Mouse (Mus musculus): ENCODE data around the gene Ap1m2. TPM values are rescaled to one million over a fixed set of nuclear protein-coding genes. Genes with fewer than 3 reads are reported as not detected.
"Not testable (repeated sequence)": the region's sequence is repeated elsewhere in the genome, so short reads cannot be mapped to it uniquely, and the experiment has no call there.

Ap1m2 gene
- total and polyA plus RNA-seq, 3 experiments = 0.16 TPM; not detected in 2

GRCm38 (mm10) chr9:21264272-21264999, 47.7 kb downstream of the Ap1m2 start:
- ATAC-seq (ENCODE audit: extremely low read depth, insufficient number of reproducible peaks, low FRiP score, poor library complexity, severe bottlenecking) (peak; percentile 19), DNase-seq (ENCODE audit: low spot score) (peak; percentile 34)
- Histone ChIP-seq H3K4me3 (ENCODE audit: low read depth, low read length) (peak overlapping the region; percentile 90), H3K9me3 (replicated peaks) (no peaks in the 10 kb centered on the region), H3K4me1 (ENCODE audit: insufficient read depth, low read depth, low read length) (peaks cover 54% of the 10 kb centered on the region), H3K36me3 (replicated peaks) (peaks cover 32% of the 10 kb centered on the region), H3K27me3 (ENCODE audit: insufficient read depth, low read length) (no peaks in the 10 kb centered on the region)
- TF ChIP-seq TAL1 (conservative IDR thresholded peaks at IDR 0.05; ENCODE audit: low read depth, low read length) = peak; percentile 40; the same call in 1 of the 2 replicates
- no peak for TF ChIP-seq CTCF (IDR thresholded peaks at IDR 0.05; ENCODE audit: low read depth, low read length)
- no peak for TF ChIP-seq GATA2 (IDR thresholded peaks at IDR 0.05; ENCODE audit: borderline replicate concordance, low read depth, low read length)
- TF ChIP-seq POLR2AphosphoS5 (IDR thresholded peaks at IDR 0.05; ENCODE audit: insufficient replicate concordance, low read depth, low read length) = no peak
- no peak for TF ChIP-seq GATA1 (IDR thresholded peaks at IDR 0.05; ENCODE audit: borderline replicate concordance, low read length)

- H3K36me3 ChIP-seq (replicated peaks) = peaks cover 7% of the 10 kb centered on the region
- ATAC-seq (ENCODE audit: extremely low read depth, insufficient number of reproducible peaks, low FRiP score, poor library complexity, severe bottlenecking) = no peak
- no peak overlapping the region for H3K4me3 ChIP-seq (ENCODE audit: low read depth, low read length)
- DNase-seq (ENCODE audit: low spot score) = no peak
- peaks cover 48% of the 10 kb centered on the region for H3K4me1 ChIP-seq (ENCODE audit: insufficient read depth, low read depth, low read length)
- H3K27me3 ChIP-seq (ENCODE audit: insufficient read depth, low read length) = 0 out of 2 replicates have a peak, but pooled peaks cover 2% of the 10 kb centered on the region
- no peak for TF ChIP-seq TAL1 (conservative IDR thresholded peaks at IDR 0.05; ENCODE audit: low read depth, low read length)
- no peak for TF ChIP-seq CTCF (IDR thresholded peaks at IDR 0.05; ENCODE audit: low read depth, low read length)
- no peak for TF ChIP-seq GATA2 (IDR thresholded peaks at IDR 0.05; ENCODE audit: borderline replicate concordance, low read depth, low read length)
- no peak for TF ChIP-seq GATA1 (IDR thresholded peaks at IDR 0.05; ENCODE audit: borderline replicate concordance, low read length)
- no peak for TF ChIP-seq POLR2AphosphoS5 (IDR thresholded peaks at IDR 0.05; ENCODE audit: insufficient replicate concordance, low read depth, low read length)
- no peaks in the 10 kb centered on the region for H3K9me3 ChIP-seq (replicated peaks)
Observed at GRCm38 (mm10) chr9:21261831-21262230, 50.3 kb downstream of the Ap1m2 start.

GRCm38 (mm10) chr9:21260491-21261040, 51.6 kb downstream of the Ap1m2 start:
- Histone ChIP-seq H3K4me1 (ENCODE audit: insufficient read depth, low read depth, low read length) (peaks cover 35% of the 10 kb centered on the region), H3K9me3 (replicated peaks) (no peaks in the 10 kb centered on the region), H3K27me3 (ENCODE audit: insufficient read depth, low read length) (0 out of 2 replicates have a peak, but pooled peaks cover 7% of the 10 kb centered on the region), H3K4me3 (ENCODE audit: low read depth, low read length) (no peak overlapping the region), H3K36me3 (replicated peaks) (no peaks in the 10 kb centered on the region)
- TF ChIP-seq GATA1 (IDR thresholded peaks at IDR 0.05; ENCODE audit: borderline replicate concordance, low read length) (no peak), CTCF (IDR thresholded peaks at IDR 0.05; ENCODE audit: low read depth, low read length) (no peak), TAL1 (conservative IDR thresholded peaks at IDR 0.05; ENCODE audit: low read depth, low read length) (no peak), POLR2AphosphoS5 (IDR thresholded peaks at IDR 0.05; ENCODE audit: insufficient replicate concordance, low read depth, low read length) (no peak), GATA2 (IDR thresholded peaks at IDR 0.05; ENCODE audit: borderline replicate concordance, low read depth, low read length) (no peak)
- DNase-seq (ENCODE audit: low spot score) (no peak), ATAC-seq (ENCODE audit: extremely low read depth, insufficient number of reproducible peaks, low FRiP score, poor library complexity, severe bottlenecking) (no peak)

- H3K36me3 ChIP-seq (replicated peaks); ATAC-seq (ENCODE audit: extremely low read depth, insufficient number of reproducible peaks, low FRiP score, poor library complexity, severe bottlenecking); H3K9me3 ChIP-seq (replicated peaks); DNase-seq (ENCODE audit: low spot score); H3K4me3 ChIP-seq (ENCODE audit: low read depth, low read length): not testable (repeated sequence)
- Histone ChIP-seq H3K27me3 (ENCODE audit: insufficient read depth, low read length) (peaks cover 39% of the 10 kb centered on the region), H3K4me1 (ENCODE audit: insufficient read depth, low read depth, low read length) (peaks cover 21% of the 10 kb centered on the region; the same call in 1 of the 2 replicates)
Observed at GRCm38 (mm10) chr9:21256349-21256748, 55.8 kb downstream of the Ap1m2 start.

- TF ChIP-seq CTCF (IDR thresholded peaks at IDR 0.05; ENCODE audit: low read depth, low read length) = no peak
- TF ChIP-seq TAL1 (conservative IDR thresholded peaks at IDR 0.05; ENCODE audit: low read depth, low read length) = no peak
- no peak for TF ChIP-seq GATA2 (IDR thresholded peaks at IDR 0.05; ENCODE audit: borderline replicate concordance, low read depth, low read length)
- no peak for TF ChIP-seq GATA1 (IDR thresholded peaks at IDR 0.05; ENCODE audit: borderline replicate concordance, low read length)
- no peak for TF ChIP-seq POLR2AphosphoS5 (IDR thresholded peaks at IDR 0.05; ENCODE audit: insufficient replicate concordance, low read depth, low read length)
- peaks cover 55% of the 10 kb centered on the region for H3K27me3 ChIP-seq (ENCODE audit: insufficient read depth, low read length)
Observed at GRCm38 (mm10) chr9:21254690-21255089, 57.4 kb downstream of the Ap1m2 start.

GRCm38 (mm10) chr9:21251116-21251735, 60.9 kb downstream of the Ap1m2 start:
- ATAC-seq (ENCODE audit: extremely low read depth, insufficient number of reproducible peaks, low FRiP score, poor library complexity, severe bottlenecking) (no peak), DNase-seq (ENCODE audit: low spot score) (no peak)
- H3K4me1 ChIP-seq (ENCODE audit: insufficient read depth, low read depth, low read length) = peaks cover 28% of the 10 kb centered on the region
- no peak for TF ChIP-seq GATA1 (IDR thresholded peaks at IDR 0.05; ENCODE audit: borderline replicate concordance, low read length)
- no peak for TF ChIP-seq POLR2AphosphoS5 (IDR thresholded peaks at IDR 0.05; ENCODE audit: insufficient replicate concordance, low read depth, low read length)
- no peak for TF ChIP-seq TAL1 (conservative IDR thresholded peaks at IDR 0.05; ENCODE audit: low read depth, low read length)
- TF ChIP-seq CTCF (IDR thresholded peaks at IDR 0.05; ENCODE audit: low read depth, low read length) = no peak
- no peak for TF ChIP-seq GATA2 (IDR thresholded peaks at IDR 0.05; ENCODE audit: borderline replicate concordance, low read depth, low read length)
- H3K36me3 ChIP-seq (replicated peaks) = no peaks in the 10 kb centered on the region
- peaks cover 73% of the 10 kb centered on the region for H3K27me3 ChIP-seq (ENCODE audit: insufficient read depth, low read length)
- no peak overlapping the region for H3K4me3 ChIP-seq (ENCODE audit: low read depth, low read length)
- no peaks in the 10 kb centered on the region for H3K9me3 ChIP-seq (replicated peaks)

More at GRCm38 (mm10) chr9:21254690-21255089, 57.4 kb downstream of the Ap1m2 start:
- peaks cover 29% of the 10 kb centered on the region for H3K4me1 ChIP-seq (ENCODE audit: insufficient read depth, low read depth, low read length)
- H3K4me3 ChIP-seq (ENCODE audit: low read depth, low read length) = no peak overlapping the region; the same call in 1 of the 2 replicates
- ATAC-seq (ENCODE audit: extremely low read depth, insufficient number of reproducible peaks, low FRiP score, poor library complexity, severe bottlenecking) (no peak), DNase-seq (ENCODE audit: low spot score) (no peak)
- H3K9me3 ChIP-seq (replicated peaks) = no peaks in the 10 kb centered on the region
- no peaks in the 10 kb centered on the region for H3K36me3 ChIP-seq (replicated peaks)
